Mouse (Mus musculus) embryo, embryonic 9.5 days (tissue): ENCODE measurements around the gene Lap3.
A peak's percentile ranks its signal among the peaks of the same experiment; 100 is the strongest.

Source experiments
- DNase-seq: peaks from one replicate; pipeline ENCODE4 v3.0.0-alpha.2; 2017; ENCODE audit errors: extremely low spot score

Lap3 gene

DNA sequence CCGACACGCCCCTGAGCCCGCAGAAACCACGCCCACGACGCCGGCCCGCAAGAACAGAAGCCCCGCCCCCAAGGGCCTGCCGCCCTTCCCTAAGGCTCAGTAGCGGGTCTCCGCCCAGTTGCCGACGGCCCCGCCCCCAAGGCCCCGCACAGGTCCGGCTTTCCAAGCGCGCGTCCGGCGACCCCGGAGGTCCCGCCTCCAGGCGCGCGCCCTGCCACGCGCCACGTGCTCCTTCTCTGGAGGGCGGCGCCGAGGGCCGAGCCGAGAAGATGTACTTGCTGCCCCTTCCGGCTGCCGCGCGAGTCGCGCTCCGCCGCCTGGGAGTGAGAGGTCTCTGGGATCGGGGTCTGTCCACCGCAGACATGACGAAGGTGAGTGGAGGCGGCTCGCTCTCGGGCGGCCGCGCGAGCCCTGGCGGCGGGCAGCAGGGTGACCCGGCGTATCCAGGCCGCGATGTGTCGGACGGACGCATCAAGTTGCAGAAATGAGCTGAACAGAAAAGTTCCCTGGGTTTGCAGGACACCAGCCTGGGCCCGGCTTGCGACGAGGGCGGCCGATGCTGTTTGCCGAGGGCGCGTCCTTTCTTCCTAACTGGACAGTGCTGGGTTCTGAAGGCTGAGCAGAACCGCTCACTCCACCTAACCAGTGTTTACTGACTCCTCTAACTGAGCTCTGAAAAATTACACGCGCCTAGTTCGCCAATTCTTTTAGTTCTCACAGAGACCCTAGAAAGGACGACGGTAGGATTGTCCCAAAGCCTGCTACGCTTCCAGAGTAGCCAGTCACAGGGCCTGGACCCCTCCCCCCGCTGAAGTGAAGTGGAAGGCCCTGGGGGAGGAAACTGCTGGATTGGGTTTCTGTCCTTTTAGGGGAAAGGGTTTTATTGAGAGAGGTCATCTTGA is at the start of gene Lap3:
TSS of gene Lap3 (plus strand) at position 184 of the 902 bp plus-strand sequence.
- DNase-seq = peak; percentile 99

DNA sequence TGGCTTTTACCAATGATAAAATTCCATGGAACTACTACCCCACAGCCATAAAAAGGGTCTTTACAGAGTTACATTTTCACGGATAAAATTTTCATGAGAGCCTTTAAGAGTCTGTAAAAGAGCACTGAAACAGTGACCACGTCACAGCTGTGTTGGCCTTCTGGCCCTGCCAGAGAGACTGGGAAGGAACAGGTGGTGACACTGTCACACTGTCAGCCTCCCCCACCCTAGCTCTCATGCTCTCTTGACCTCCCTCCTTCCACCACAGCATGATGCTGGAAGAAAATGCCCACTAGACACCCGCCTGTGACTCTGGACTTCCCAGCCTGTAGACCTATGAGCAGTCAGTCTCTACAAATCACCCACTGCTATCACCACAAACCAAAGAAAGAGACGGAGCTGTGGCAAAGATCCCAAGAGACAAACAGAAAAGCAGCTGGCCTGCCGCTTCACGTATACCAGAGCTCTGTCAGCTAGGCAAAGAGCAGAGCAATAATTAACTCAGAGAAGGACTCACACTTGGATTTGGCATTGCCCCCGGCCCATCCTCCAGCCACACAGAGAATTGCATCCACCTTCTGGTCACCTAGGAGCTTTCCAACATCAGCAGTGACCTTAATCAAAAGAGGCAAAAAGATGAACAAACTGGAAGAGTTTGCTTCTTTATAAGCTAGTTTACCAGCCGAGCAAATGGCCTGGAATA is 48.9 kb upstream of the Lap3 start:
- no peak for DNase-seq

DNA sequence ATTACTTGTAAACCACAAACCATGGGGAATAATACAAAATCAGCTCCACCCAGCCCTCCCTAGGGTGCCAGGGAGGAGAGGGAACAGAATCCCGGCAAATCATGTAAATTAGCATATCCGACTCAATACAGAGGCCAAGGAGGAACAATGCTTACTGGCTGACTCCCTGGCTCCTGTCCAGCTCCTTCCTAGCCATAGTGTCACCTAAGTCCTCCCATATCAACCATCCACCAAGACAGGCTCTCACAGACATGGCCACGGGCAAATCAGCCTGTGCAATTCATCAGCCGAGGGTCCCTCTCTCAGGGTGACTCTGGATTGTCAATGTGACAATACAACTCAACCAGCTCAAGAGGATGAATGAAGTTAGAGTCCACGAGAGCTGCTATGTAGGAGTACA is 44.5 kb upstream of the Lap3 start:
- DNase-seq = peak; percentile 11

DNA sequence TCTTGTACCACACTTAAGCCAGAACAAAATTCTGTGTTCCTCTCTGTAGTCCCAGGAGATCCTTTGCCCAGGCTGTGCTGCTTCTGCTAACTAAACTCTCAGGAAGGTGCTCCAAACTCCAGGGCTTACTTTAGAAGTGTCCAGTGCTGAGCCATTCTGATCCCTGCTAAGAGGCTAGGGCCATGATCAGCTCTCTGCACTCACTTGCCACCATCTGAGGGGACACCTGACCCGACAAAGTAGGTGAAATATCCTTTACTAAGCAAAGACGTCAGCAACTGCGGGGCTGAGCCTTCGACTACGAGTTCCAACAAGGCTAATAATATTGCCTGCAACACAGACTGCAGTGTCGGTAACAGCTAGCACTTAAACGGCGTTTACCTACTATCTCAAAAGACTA is 44.0 kb upstream of the Lap3 start:
- no peak for DNase-seq

DNA sequence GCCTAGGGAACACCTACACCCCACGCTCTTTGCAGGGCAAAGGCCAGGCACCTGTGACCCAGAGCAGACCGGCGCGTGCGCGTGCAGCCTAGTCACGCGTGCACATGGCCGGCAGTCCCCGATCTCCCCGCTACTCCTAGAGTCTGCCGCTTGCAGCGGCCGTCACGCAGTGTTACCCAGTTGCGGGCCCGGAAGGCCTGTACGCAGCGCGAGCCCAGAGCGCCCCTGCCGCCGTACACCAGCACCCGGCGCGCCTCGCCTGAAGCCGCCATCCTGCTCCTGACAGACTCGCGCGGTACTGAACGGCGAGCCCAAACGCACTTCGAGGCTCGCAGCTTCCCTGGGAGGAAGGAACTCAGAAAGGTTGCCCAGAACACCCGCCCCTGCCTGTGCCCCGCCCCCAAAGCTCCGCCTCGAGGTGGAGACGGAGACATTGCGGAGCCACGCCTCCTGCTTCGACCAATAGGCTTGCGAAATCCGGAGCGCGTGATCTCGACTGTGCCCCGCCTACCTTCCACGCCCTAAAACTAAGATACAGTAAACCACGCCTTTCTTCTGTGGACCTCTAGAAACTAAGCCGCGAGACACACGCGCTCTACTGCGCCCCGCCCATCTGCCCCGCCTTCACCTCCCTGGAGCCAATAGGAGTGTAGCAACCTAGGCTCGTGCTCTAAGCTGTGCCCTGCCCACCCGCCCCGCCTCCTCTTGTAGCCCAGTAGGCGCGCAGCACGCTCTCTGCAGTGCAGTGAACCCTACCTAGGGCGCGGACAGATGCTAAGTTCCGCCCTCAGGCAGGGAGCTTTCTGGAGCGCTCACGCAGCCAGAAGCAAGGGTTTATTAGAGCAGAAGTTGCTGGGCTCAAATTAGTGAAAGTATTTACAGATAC is 43.1 kb upstream of the Lap3 start, which contains the start of gene Qdpr:
TSS of gene Qdpr (minus strand) at position 406 of the 886 bp plus-strand sequence.
- peak; percentile 98 for DNase-seq

DNA sequence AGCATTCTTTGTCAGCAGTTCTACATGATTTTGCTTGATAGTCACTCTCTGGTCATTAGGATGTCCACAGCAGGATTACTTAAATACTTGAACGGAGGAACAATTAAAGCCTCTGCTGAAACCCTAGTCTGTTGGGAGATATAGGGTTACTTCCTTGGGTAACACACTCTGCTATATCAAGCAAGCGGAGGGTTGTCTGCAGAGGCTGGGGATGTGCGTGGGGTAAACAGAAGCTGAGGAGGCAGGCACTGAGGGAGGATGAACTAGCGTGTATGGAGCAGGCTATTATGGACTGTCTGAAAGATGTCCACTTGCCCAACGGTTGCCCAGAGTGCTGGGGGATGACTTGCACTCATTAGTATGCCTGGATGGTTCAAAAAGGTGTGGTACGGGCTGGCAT is 39.7 kb upstream of the Lap3 start, which contains the start of gene Clrn2:
TSS of gene Clrn2 (plus strand) at position 301 of the 400 bp plus-strand sequence.
- no peak for DNase-seq

DNA sequence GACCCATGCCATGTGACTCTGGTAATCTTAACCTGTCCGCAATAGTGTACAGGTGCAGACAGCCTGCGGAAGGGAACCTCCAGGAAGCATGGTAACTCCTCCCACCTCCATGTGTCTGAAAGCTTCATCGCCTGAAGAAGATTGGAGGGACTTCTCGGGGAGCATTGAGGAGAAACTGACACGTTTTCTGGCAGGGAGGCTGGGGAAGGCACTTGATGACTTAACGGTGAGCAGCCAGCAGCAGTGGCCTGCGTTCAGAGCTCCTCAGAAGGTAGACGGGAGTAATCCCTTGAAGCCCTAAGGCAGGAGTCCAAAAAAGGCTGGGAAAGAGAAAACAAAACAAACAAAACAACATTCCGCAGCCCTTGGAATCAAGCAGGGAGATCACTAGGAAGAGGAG is 38.7 kb upstream of the Lap3 start:
- no peak for DNase-seq

DNA sequence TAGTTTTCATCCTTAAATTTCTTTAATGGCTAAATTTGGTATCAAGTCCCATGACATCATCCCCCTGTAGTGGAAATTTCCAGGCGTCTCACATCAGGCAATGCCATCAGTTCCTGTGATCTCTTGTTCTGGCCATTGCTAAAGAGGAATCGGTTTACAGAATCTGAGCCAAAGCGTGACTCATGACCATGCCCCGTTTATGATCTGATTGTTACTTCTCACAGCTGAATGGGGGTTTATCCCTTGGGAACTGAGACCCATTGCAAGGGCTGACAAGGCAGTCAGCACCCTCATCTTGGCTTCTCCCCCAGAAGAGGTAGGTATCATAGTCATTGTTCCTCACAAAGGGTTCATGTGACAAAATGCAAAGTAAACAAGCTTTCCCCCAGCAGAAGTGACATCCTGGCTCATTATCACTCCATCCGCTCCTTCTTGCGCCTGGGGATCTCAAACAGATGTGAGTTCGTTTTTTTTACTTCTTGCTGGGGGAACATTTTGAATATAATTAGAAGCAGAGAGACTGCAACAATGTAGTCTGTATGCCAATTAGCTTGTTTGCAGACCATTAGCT is 20.2 kb upstream of the Lap3 start:
- DNase-seq = no peak

DNA sequence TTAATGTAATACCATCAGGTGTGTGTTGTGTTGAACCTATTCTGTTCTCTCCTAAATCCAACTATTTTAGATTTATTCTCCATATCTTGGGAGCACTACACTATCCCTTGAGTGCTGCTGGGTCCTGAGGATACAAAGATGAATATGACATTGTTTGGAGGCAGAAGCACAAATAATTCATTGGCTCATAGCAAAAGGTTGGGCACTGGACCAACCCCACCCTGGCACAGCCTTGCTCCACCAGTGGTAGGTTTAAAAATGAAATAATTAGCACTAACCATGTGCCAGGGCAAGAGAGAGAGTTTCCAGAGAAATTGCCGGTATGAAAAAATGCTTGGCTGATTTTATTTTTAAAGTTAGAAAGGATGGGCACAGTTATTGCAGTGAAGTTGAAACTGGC is 19.7 kb upstream of the Lap3 start:
- no peak for DNase-seq

DNA sequence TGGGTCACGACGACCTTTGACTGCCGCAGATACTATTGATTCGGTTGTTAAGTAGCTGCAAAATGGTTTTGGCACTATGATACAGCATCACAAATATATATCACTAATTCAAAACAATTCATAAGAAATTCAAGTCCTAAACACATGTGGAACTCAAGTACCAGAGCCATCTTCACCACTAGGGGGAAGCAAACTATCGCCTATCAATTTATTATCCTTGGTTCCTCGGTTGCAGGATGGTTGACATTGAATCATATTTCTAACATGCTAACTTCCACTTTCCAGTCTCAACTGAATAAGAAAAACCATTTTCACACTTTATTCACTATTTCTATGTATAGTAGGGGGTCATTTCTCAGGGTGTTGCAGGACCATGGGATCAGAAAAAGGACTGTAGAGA is 19.0 kb upstream of the Lap3 start:
- DNase-seq = peak; percentile 60

DNA sequence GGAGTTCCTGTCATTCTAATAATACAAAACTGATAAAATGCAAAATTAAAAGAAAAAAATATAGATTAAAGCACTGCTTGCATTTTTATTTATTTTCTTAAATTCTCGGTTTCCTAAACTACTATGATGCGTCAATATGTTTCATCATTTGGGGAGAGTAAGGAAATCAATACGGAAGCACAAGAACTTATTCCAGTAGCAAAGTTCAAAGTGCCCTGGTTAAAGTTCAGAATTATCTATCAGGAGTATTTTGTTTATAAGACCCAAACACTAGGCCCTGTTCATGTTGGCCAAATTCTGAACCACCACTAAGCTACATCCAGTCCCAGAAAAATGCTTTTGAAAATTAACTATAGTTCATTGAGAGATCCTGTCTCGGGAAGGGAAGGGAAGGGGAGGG is 18.4 kb upstream of the Lap3 start:
- no peak for DNase-seq

DNA sequence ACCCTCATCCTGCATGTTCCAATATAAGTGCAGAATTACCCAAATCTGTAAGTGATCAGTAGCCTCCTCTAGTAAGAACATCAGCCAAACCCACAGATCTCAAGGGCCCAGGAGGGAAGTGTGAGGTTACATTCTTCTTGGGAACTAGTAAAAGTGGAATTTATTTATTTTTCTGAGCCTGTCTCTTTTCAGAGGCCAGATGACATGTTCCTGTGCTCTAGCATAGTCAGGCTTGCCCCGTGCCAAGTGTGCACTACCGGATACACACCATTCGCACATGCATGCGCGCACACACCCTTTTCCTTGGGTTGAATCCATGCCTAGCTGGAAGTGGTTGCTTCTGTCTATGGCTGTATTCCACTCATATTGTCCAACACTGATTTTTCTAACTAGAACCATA is 17.4 kb upstream of the Lap3 start:
- no peak for DNase-seq

DNA sequence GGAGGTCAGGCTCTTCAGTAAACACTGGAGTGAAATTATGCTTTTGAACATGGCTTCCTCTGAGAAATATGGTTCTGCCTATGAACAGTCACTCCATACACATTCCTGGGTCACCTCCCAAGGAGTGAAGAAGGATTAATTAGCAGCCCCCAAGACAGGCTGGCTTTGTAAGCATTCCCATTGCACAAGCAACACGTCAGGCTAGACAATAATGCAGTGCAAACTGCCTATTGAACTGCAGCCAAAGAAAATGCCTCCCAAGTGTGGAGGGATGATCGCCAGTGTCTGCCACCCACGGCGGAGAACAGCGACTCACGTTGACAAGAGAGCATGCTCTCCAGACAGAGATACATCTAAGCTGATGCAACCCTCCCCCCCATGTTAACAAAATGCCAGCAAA is 16.9 kb upstream of the Lap3 start:
- no peak for DNase-seq

DNA sequence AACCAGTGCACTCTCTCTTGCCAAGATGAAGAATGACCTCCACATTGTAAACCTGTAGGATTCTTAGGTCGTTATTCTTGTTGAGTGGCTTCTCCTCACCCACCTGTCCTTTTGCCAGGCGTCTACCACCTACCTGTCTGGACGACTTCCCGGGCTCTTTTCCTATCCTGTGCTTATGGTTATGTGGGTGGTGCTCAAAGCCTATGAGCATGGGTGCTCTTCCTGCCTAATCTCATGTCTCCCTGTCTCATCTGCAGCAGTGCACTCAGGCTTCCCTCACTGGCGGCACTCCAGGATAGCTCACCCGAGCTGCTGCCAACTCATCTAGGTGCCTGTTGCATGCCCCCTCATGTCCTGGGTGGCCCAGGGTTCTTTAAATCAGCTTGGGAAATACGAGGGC is 15.6 kb upstream of the Lap3 start:
- DNase-seq = no peak

DNA sequence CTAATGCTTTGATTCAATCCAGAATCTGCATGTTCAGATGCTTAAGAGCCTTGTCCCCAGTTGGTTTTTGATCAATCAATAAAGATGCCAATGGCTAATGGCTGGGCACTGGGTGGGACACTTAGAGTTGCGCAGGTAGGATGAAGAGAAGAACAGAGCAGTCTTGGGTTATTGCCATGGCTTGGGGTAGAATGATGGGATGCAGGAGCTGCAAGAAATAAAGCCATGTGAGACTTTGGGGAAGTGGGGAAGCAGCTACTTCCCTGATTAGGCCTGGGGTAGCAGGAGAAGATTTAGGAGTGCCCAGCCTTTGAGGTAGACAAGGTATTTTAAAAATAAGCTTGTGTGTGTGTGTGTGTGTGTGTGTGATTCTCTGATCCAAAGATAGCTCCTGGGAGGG is 13.1 kb upstream of the Lap3 start:
- DNase-seq = no peak

DNA sequence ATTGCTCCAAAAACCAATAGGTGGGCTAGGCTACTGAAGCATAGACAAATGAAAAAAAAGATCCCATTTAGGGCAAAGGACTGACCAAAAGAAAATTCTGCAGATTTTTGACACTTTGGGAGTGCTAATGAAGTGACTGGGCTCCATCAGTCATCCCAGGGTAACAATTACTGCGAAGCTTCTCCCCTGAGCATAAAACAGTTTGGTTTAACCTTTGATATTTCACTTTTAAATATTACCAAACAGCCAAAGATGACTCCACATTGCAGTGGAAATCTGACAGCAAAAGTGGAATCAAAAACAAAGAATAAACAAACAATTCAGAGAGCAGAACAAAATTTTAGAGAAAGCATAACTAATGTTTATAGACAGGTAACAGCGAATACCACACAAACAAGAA is 12.0 kb upstream of the Lap3 start:
- no peak for DNase-seq

DNA sequence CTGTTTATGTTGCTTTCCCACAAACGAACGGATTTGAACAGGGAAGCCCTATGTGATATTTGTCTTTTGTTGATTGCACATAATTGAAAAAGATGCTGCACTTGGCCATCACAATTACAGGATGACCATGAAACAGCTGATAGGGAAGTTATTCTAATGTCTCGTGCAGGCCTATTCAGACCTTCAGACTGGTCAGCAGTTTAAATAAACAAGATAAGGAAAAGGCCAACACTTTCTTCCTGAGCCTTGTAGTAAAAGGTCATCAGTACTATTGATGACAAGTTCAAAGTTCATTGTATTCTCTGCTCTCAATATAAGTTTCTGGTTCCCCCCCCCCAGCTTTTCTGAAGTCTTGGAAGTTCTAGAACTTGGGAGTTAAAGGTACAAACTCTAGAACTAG is 10.6 kb upstream of the Lap3 start:
- DNase-seq = no peak

DNA sequence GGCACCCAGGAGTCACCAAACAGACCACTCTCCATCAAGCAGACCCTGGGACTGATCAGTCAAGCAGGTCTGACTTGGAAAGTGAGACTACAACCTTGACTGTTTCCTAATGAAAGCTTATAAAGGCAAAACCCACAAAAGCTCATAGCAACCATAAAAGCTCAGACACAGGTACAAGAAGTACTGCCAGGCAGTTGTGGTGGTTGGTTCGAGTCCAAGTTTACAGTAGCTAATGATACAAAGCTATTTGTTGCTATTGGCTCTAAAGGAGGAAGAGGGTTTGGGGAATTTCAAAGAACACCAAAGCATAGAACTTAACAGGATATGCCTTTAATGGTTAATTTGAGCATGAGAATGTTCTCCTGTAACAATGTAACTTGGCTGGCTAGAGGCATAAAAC is 9.5 kb upstream of the Lap3 start:
- no peak for DNase-seq

DNA sequence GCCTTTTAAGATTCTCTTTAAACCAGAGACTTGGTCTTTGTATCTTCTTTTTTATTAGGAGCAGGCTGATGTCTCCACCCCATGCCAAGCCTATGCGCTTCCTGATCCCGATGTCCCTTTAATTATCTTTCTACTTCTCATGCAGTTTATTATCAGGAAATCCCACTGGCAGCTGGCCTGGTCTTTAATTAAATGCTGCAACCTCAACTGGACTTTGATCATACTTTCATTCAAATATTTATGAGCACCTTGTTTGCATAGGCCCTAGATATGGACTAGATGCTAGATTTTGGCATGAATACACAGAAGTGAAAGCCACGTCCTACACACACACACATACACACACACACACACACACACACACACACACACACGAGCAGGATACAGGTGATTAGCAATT is 1.4 kb upstream of the Lap3 start:
- DNase-seq = no peak

DNA sequence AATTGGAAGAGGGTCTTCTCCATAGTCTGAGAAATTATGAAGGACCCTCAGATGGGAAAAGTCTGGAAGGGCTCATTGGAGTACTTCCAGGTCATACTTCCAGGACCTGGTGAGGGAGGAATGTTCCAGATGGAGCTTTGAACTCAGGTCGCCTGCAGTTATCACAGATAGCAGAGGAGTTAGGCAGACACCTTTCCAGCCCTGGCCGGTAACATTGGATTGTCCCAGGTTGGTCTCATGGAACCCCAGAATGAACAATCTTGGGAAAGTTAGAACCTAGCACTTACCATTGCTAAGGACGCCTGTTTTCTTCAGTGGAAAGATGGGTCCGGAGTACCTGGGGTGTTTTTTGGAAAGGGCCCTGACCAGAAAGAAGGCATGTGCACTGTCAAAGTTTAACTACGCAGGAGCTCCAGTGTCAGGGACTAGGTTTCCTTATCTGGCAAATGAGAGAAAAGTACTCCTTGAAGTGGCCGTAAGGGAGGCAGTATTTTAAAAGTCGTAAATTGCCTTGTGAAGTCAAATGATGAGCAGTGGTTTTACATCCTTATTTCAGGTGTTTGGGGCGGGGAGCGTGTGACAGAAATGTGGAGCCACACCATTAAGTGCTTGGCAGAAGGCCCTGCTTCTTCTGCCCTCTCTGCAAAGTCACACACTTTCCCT is 1.1 kb downstream of the Lap3 start:
- DNase-seq = no peak

DNA sequence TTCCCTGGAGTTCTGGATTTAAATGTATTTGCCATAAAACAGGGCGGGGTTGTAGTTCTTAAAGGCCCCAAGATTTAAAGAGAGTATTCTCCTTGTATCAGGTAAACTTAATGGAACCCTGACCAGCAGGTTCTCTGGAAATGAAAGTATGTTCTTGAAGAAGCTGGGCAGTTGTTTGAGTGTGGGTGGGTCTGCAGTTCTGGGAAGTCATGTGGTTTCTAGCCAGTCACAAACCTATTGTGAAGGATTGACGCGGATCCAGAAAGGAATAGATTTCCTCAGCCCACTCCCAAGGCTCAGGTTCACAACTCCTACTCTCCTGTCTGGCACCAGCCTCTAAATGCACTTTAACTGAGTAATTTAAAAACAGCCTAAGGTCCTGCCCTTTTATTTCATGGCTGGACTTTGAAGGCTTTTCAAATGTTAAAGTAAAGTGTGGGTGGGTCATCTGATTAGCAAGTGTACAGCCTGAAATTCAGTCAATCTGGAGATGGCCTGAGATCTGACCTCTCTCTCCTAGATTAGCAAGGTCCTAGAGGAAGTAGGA is 2.3 kb downstream of the Lap3 start:
- no peak for DNase-seq
